Mouse (Mus musculus) activated CD4-positive, CD25-positive, alpha-beta regulatory T cell, adult 4 months (primary cell): ENCODE measurements around the gene Cables2. TPM values are rescaled to one million over a fixed set of nuclear protein-coding genes. Genes with fewer than 3 reads are reported as not detected.

Experiments used
- ATAC-seq: one replicate; pipeline ENCODE4 v1.8.0; 2017
- polyA plus RNA-seq, 2 experiments: library from polyadenylated mRNA; unstranded; fragments of 100-300 nt; shearing (Covaris generic); gene quantifications; one replicate each; pipeline ENCODE4 v1.2.1; 2017

Gene Cables2
- polyA plus RNA-seq, 2 experiments from 2014 or later, result 5.9 to 7.2 TPM

- no peak for ATAC-seq
Observed at GRCm38 (mm10) chr2:180225044-180225761, 48.1 kb downstream of the Cables2 start.

DNA sequence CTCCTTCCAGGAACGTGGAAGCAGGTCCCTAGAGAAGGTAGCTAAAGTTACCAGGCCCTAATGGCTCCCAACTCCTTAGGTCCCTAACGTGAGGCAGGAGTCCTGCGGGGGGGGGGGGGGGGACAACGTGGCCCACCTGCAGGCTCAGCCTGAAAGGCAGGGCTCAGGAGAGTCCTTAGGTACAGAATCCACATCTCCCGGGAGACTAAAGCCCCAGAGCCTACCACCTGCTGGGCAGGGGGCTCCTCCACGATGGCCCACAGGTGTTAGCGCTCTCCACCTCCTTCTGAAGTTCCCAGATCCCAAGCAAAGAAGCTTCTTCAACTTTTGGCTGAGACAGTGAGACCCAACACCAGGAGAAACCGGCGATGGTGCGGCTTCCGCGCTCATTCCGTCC lies 48.7 kb downstream of the Cables2 start:
- ATAC-seq, result no peak

DNA sequence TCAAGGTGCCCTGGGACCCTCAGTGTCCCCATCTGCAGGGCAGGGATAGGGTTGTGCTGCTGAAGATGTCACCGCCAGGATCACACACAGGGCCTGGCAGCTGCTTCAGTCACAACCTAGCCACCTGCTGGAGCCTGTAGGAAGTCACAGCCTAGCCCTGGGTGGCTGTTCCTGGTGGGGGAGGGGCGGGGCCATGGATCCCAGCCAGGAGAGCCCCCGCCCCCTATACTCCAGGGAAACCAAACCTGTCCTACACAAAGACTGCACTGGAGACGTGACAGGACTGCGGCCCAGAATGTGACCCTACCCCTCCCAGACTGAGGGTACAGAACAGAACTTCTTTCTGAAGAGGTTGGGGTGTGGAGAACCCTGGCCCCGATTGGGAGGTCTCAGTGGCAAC lies 51.0 kb downstream of the Cables2 start:
- ATAC-seq, result no peak

DNA sequence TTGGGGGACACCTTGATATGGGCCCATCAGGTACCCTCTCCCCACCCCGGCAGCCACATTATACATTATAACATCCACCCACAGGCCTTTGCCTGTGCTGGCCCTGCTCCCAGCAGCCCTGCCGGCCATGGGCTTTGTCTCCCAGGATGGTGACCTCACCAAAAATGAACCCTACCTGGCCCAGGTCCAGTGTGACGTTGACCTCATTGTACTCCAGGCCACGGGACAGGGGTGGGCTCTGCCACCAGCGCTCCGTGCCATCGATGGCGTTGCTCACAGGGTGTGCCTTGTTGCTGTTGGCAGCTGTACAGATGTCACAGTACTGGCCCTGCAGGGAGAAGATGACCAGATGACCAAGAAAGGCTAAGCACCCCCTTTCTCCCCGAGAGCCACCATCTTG lies 52.2 kb downstream of the Cables2 start:
- no peak for ATAC-seq

GRCm38 (mm10) chr2:180220165-180220564 lies 53.1 kb downstream of the Cables2 start:
- no peak for ATAC-seq

GRCm38 (mm10) chr2:180219145-180219943 lies 54.0 kb downstream of the Cables2 start:
- ATAC-seq, result no peak

- no peak for ATAC-seq
Observed at GRCm38 (mm10) chr2:180218677-180219076, 54.6 kb downstream of the Cables2 start.

DNA sequence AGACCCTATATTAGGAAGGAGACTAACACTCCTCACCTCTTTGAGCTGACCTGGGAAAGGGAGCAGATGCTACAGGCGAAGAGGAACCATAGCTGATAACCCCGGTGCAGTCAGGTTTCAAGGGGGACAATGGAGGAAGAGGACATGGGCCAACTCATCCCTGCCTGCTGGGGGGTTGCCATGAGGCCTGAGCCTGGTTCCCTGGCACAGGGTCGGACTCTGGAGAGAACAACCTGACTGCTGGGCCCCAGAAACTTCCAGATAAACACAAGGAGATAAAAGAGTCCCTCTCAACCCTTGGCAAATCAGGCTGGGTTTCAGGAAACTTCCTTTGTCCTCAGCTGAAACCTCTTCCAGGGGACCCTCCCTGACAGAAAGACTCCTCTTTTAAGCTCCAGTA lies 55.1 kb downstream of the Cables2 start:
- ATAC-seq, result no peak

DNA sequence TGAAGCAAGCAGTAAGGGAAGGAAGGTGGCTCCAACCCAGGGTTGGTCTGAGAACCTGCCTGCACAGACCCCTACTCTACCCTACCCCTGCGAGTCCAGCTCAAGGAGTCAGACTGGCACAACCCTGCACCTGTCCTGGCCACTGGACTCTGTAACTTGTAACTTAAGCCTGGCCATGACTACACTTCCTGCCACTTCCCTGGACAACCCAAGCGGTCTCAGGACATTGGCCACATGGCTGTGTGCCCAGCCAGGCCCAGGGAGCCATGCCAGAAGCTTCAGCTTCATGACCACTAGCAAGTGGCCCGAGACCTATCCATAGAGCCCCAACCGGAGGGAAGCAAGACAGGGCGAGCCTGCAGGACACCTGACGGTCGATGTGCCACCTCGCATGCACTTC lies 55.7 kb downstream of the Cables2 start:
- no peak for ATAC-seq

- no peak for ATAC-seq
Observed at GRCm38 (mm10) chr2:180216921-180217320, 56.4 kb downstream of the Cables2 start.

- ATAC-seq, result no peak
Observed at GRCm38 (mm10) chr2:180215951-180216350, 57.3 kb downstream of the Cables2 start.

DNA sequence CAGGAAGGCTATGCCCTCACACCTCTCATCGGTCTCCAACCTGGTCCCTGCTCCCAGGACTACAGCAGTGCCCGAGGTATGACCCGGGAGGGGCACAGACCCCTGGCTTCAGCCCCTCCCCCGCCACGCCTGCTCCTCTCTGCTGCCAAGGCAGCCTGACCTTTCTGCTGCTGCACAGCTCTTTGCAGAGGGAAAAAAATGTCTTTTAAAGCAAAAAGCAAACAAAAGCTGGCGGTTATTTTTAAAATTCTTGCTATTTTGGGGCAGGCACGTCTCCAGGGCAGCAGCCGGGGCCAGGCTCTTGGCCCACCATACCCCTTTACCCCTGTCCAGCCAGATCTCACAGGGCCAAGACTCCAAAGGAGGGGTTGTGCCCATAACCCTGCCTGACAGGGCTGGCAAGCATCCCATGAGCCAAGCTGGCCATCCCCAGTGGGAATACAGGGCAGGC lies 58.3 kb downstream of the Cables2 start:
- ATAC-seq, result no peak

DNA sequence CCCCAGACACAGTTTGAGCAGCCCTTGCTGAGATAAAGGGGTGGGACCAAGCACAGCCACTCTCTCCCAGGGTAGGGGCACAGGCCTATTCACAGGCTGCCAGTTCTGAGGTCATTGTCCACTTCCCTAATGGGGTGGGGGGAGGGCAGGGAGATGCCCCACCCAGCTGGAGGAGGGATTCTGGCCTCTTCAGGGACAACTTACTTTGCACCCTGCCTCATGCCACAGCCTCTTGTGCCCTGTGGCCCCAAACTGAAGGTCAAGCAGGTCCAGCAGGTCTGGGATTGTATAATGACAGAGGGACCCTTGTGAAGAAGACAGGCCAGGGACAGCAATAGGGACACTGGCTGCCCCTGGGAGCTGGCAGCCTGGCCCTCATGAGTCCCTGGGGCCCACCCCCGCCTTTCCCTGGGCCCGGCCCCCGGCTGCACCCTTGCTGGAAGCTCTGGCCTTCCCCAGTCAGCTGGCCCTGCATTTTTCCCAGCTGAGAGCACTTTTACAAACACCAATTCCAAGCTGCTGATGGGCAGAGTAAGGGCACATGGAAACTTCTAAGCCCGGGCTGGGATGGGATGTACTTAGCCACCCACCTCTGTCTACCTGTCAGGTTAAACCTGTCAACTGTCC lies 58.8 kb downstream of the Cables2 start:
- ATAC-seq, result no peak

DNA sequence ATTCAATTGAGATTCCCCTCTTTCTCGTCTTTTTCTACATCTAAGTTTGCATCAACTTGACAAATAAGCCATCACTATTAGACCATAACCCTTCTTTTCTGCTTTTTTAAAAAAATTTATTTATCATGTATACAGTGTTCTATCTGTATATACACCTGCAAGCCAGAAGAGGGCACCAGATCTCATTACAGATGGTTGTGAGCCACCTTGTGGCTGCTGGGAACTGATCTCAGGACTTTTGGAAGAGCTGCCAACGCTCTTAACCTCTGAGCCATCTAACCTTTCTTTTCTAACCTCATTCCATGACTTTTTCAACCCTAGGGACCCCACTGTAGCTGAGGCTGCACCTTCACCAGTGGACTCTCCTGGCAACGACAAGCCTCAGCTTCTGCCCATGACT lies 61.0 kb downstream of the Cables2 start:
- no peak for ATAC-seq

GRCm38 (mm10) chr2:180208976-180209375 lies 64.3 kb downstream of the Cables2 start:
- no peak for ATAC-seq

Other genes with a start within 250 kb of the Cables2 start
- gene Lsm14b, start 248.5 kb downstream of the Cables2 start, polyA plus RNA-seq, result 1 to 10 TPM; 3.3 to 4.1 TPM
- 100 to 1,000 TPM; 466 to 511 TPM for gene Psma7, start 231.1 kb downstream of the Cables2 start, polyA plus RNA-seq
- under 1 TPM; 0.87 to 0.99 TPM for gene Ss18l1, start 231.0 kb downstream of the Cables2 start, polyA plus RNA-seq
- 10 to 100 TPM; 27.0 to 39.1 TPM for gene Mtg2, start 202.9 kb downstream of the Cables2 start, polyA plus RNA-seq
- not detected for gene Hrh3, start 169.0 kb downstream of the Cables2 start, polyA plus RNA-seq
- gene Osbpl2, start 154.2 kb downstream of the Cables2 start, polyA plus RNA-seq, result 10 to 100 TPM; 19.3 to 21.4 TPM
- gene Adrm1, start 102.0 kb downstream of the Cables2 start, polyA plus RNA-seq, result 100 to 1,000 TPM in 1 of 2 experiments, 10 to 100 TPM in 1; 87.7 to 113 TPM
- gene Lama5, start 47.6 kb downstream of the Cables2 start, polyA plus RNA-seq, result under 1 TPM; 0.28 to 0.59 TPM
- gene Rps21, start 16.1 kb downstream of the Cables2 start, polyA plus RNA-seq, result 1,000 to 10,000 TPM; 1,181 to 1,680 TPM
- gene Rbbp8nl, start 16.4 kb upstream of the Cables2 start, polyA plus RNA-seq, result not detected
- not detected for gene Gata5, start 61.2 kb upstream of the Cables2 start, polyA plus RNA-seq
- 1 to 10 TPM; 1.3 to 3.0 TPM for gene Slco4a1, start 182.7 kb upstream of the Cables2 start, polyA plus RNA-seq
- not detected for gene Ntsr1, start 226.5 kb upstream of the Cables2 start, polyA plus RNA-seq